16 mouse cellular contexts compared by ENCODE assay signal in the genomic region with DNA sequence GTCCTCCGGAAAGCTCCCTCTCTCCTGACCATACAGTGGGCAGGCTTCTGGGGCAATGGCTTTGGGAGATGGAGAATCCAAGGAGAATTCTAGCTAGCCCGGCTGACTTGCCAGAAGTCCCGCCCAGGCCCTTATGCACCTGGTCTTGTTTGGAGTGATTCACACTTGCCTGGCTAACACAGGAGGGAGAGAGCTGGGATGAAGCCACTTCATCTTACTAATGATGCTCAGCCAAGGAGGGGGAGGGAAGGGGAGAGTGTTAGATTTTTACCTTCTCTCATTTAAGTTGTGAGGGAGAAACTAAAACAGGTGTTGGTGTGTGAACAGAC. TPM values are rescaled to one million over a fixed set of nuclear protein-coding genes. Genes with fewer than 3 reads are reported as not detected.
A peak's percentile ranks its signal among the peaks of the same experiment; 100 is the strongest.
DNase-seq lines count a peak whose midpoint lies in the region; ATAC-seq and TF ChIP-seq lines count a peak whose summit lies in the region.
"Had no signal": no experiment of that assay in that cellular context is flagged by ENCODE, and none has a peak within 500 bp of the region (broad histone marks: within the 10 kb centered on the region; RNA-seq: fewer than 3 reads in every experiment).

No protein-coding gene starts in this region.

- 0 out of 2 replicates have a peak, but pooled peaks cover 5% of the 10 kb centered on the region for H3K4me1 ChIP-seq in hindbrain, postnatal 0 days (ENCODE audit: insufficient read depth, low read length)
- H3K4me1 ChIP-seq in hindbrain, embryonic 11.5 days (replicated peaks; ENCODE audit: control insufficient read depth, insufficient read depth, low read length): peaks cover 2% of the 10 kb centered on the region; the same call in 1 of the 2 replicates
- no peaks in the 10 kb centered on the region for H3K4me1 ChIP-seq in ES-Bruce4 (ENCODE audit: control insufficient read depth, insufficient read depth, low read length)
- peaks cover 13% of the 10 kb centered on the region for H3K4me1 ChIP-seq in limb, embryonic 12.5 days (replicated peaks)

- intact Hi-C loops in left cerebral cortex, postnatal 14 days (cut with DNase I): loop anchor here (10.0 kb wide), 1 partner anchor 171 kb away; a partner anchor contains a TSS

- WGBS in hindbrain, postnatal 0 days: 92% methylated on average over 3 of the region's 3 CpGs
- 92% methylated on average over 3 of the region's 3 CpGs for WGBS in hindbrain, embryonic 11.5 days
- 85% methylated on average over 3 of the region's 3 CpGs for WGBS in limb, embryonic 12.5 days

- DNase-seq in cerebellum, adult 11-12 months: peak; percentile 54
- DNase-seq in cerebellum, postnatal 10 days: no peak
- DNase-seq in hindbrain, postnatal 0 days (ENCODE audit: low spot score): no peak
- DNase-seq in hindbrain, embryonic 11.5 days (ENCODE audit: low spot score): no peak
- DNase-seq in left cerebral cortex, postnatal 14 days (ENCODE audit: low spot score in 2 of 2): no peak
- DNase-seq in lung, postnatal 14 days: no peak
- DNase-seq: gastrocnemius, postnatal 25 days; lung, postnatal 4 days had no signal

- H3K4me3 ChIP-seq in hindbrain, postnatal 0 days (ENCODE audit: low read length): no peak overlapping the region
- no peak overlapping the region for H3K4me3 ChIP-seq in hindbrain, embryonic 11.5 days (ENCODE audit: low read depth, low read length)
- no peak overlapping the region for H3K4me3 ChIP-seq in ES-Bruce4 (ENCODE audit: low read depth, low read length)
- H3K4me3 ChIP-seq in limb, embryonic 12.5 days (replicated peaks): no peak overlapping the region
- H3K4me3 ChIP-seq: heart, adult 2 months; intestine, embryonic 15.5 days; layer of hippocampus, adult 2 months had no signal

- H3K9me3 ChIP-seq in hindbrain, postnatal 0 days (ENCODE audit: low read length): no peaks in the 10 kb centered on the region
- H3K9me3 ChIP-seq in hindbrain, embryonic 11.5 days (ENCODE audit: control insufficient read depth, low read length): no peaks in the 10 kb centered on the region
- no peaks in the 10 kb centered on the region for H3K9me3 ChIP-seq in ES-Bruce4 (replicated peaks; ENCODE audit: control insufficient read depth, insufficient read depth, low read length, poor library complexity, severe bottlenecking)
- no peaks in the 10 kb centered on the region for H3K9me3 ChIP-seq in limb, embryonic 12.5 days
- H3K9me3 ChIP-seq: embryonic facial prominence, embryonic 15.5 days; intestine, embryonic 15.5 days had no signal

- no peak for TF ChIP-seq CTCF in hindbrain, postnatal 0 days (IDR thresholded peaks at IDR 0.05; ENCODE audit: low read depth)
- TF ChIP-seq CTCF in ES-Bruce4 (IDR thresholded peaks at IDR 0.05; ENCODE audit: low read depth, low read length): no peak

- H3K27ac ChIP-seq in hindbrain, postnatal 0 days: no peak overlapping the region
- no peak overlapping the region for H3K27ac ChIP-seq in hindbrain, embryonic 11.5 days (ENCODE audit: low read depth, low read length)
- H3K27ac ChIP-seq in ES-Bruce4 (ENCODE audit: insufficient read depth, low read length): no peak overlapping the region
- no peak overlapping the region for H3K27ac ChIP-seq in limb, embryonic 12.5 days
- H3K27ac ChIP-seq: embryonic facial prominence, embryonic 15.5 days; heart, adult 2 months; hindbrain, embryonic 14.5 days; intestine, embryonic 15.5 days; layer of hippocampus, adult 2 months had no signal

- no peak overlapping the region for H3K4me2 ChIP-seq in hindbrain, postnatal 0 days (ENCODE audit: low read depth, low read length)
- H3K4me2 ChIP-seq in hindbrain, embryonic 11.5 days (replicated peaks; ENCODE audit: low read depth, low read length): no peak overlapping the region
- H3K4me2 ChIP-seq in limb, embryonic 12.5 days: peak overlapping the region; percentile 83; the same call in 1 of the 2 replicates

- no peaks in the 10 kb centered on the region for H3K27me3 ChIP-seq in hindbrain, postnatal 0 days (ENCODE audit: insufficient read depth, low read length)
- no peaks in the 10 kb centered on the region for H3K27me3 ChIP-seq in hindbrain, embryonic 11.5 days (ENCODE audit: control insufficient read depth, insufficient read depth, low read length)
- H3K27me3 ChIP-seq in ES-Bruce4 (ENCODE audit: control insufficient read depth, insufficient read depth, low read length, poor library complexity, severe bottlenecking): no peaks in the 10 kb centered on the region
- H3K27me3 ChIP-seq in limb, embryonic 12.5 days: no peaks in the 10 kb centered on the region
- H3K27me3 ChIP-seq: embryonic facial prominence, embryonic 15.5 days; intestine, embryonic 15.5 days had no signal

- TF ChIP-seq EP300 in ES-Bruce4 (IDR thresholded peaks at IDR 0.05; ENCODE audit: insufficient read depth, low read depth, low read length): no peak

- H3K36me3 ChIP-seq in hindbrain, postnatal 0 days (ENCODE audit: insufficient read depth, low read length): peaks cover 31% of the 10 kb centered on the region
- H3K36me3 ChIP-seq in hindbrain, embryonic 11.5 days (ENCODE audit: control insufficient read depth, insufficient read depth, low read length): peaks cover 11% of the 10 kb centered on the region
- peaks cover 40% of the 10 kb centered on the region for H3K36me3 ChIP-seq in ES-Bruce4 (ENCODE audit: control insufficient read depth, insufficient read depth, low read length, poor library complexity, severe bottlenecking)
- H3K36me3 ChIP-seq in limb, embryonic 12.5 days: peaks cover 45% of the 10 kb centered on the region

- ATAC-seq in hindbrain, postnatal 0 days: no peak
- ATAC-seq in hindbrain, embryonic 11.5 days (ENCODE audit: low FRiP score): no peak
- ATAC-seq in limb, embryonic 12.5 days (ENCODE audit: insufficient number of reproducible peaks, insufficient read depth, low FRiP score, low TSS enrichment, low read depth): no peak
- ATAC-seq: intestine, embryonic 15.5 days; midbrain, embryonic 16.5 days had no signal

- H3K9ac ChIP-seq in hindbrain, postnatal 0 days (replicated peaks; ENCODE audit: low read length): 0 out of 2 replicates have a peak overlapping the region, but pooled peaks have one; percentile 9
- H3K9ac ChIP-seq in hindbrain, embryonic 11.5 days (ENCODE audit: low read depth, low read length): no peak overlapping the region
- H3K9ac ChIP-seq in ES-Bruce4 (ENCODE audit: low read depth, poor library complexity, severe bottlenecking): peak overlapping the region; percentile 100
- no peak overlapping the region for H3K9ac ChIP-seq in limb, embryonic 12.5 days (replicated peaks)
- H3K9ac ChIP-seq: embryonic facial prominence, embryonic 15.5 days; intestine, embryonic 15.5 days had no signal

- TF ChIP-seq POLR2A in ES-Bruce4 (IDR thresholded peaks at IDR 0.05; ENCODE audit: insufficient read depth, low read length): no peak

RNA-seq across cellular contexts. Expression of a gene that starts 2.0 kb away (rescaled TPM):
- total RNA-seq in hindbrain, postnatal 0 days (2014; rRNA removed): 19.3 and 19.4 TPM in 2 replicates
- polyA plus RNA-seq in hindbrain, postnatal 0 days (2015; fragmentation: Nextera tagmentation; extraction: Ambion mirVana): 12.5 and 13.8 TPM in 2 replicates
- 14.1 and 15.0 TPM in 2 replicates for polyA plus RNA-seq in hindbrain, embryonic 11.5 days (2014; fragmentation: Nextera tagmentation; extraction: Ambion mirVana)
- polyA plus RNA-seq in ES-Bruce4 (2011; ENCODE audit: insufficient read depth, insufficient read length, low read depth, missing spikeins): 22.4 and 24.6 TPM in 2 replicates
- 18.1 and 21.4 TPM in 2 replicates for polyA plus RNA-seq in limb, embryonic 12.5 days (2016; fragmentation: Nextera tagmentation; extraction: Ambion mirVana)
- total RNA-seq in left cerebral cortex, postnatal 14 days (2021): 10 to 100 TPM; 11.4 to 12.0 TPM

RNA-seq across cellular contexts. Expression of a gene that starts 3.6 kb away (rescaled TPM):
- 412 and 501 TPM in 2 replicates for total RNA-seq in hindbrain, postnatal 0 days (2014; rRNA removed)
- polyA plus RNA-seq in hindbrain, postnatal 0 days (2015; fragmentation: Nextera tagmentation; extraction: Ambion mirVana): 2,609 and 2,618 TPM in 2 replicates
- 2,785 and 2,836 TPM in 2 replicates for polyA plus RNA-seq in hindbrain, embryonic 11.5 days (2014; fragmentation: Nextera tagmentation; extraction: Ambion mirVana)
- 3,771 and 3,978 TPM in 2 replicates for polyA plus RNA-seq in ES-Bruce4 (2011; ENCODE audit: insufficient read depth, insufficient read length, low read depth, missing spikeins)
- polyA plus RNA-seq in limb, embryonic 12.5 days (2016; fragmentation: Nextera tagmentation; extraction: Ambion mirVana): 3,599 and 3,605 TPM in 2 replicates
- 1,000 to 10,000 TPM; 1,939 to 2,055 TPM for total RNA-seq in left cerebral cortex, postnatal 14 days (2021)

RNA-seq across cellular contexts. Expression of a gene that starts 19.9 kb away (rescaled TPM):
- total RNA-seq in hindbrain, postnatal 0 days (2014; rRNA removed): 22.9 and 29.0 TPM in 2 replicates
- polyA plus RNA-seq in hindbrain, postnatal 0 days (2015; fragmentation: Nextera tagmentation; extraction: Ambion mirVana): 13.3 TPM in 2 replicates
- 12.6 and 15.7 TPM in 2 replicates for polyA plus RNA-seq in hindbrain, embryonic 11.5 days (2014; fragmentation: Nextera tagmentation; extraction: Ambion mirVana)
- 20.1 and 20.5 TPM in 2 replicates for polyA plus RNA-seq in ES-Bruce4 (2011; ENCODE audit: insufficient read depth, insufficient read length, low read depth, missing spikeins)
- 18.5 and 19.9 TPM in 2 replicates for polyA plus RNA-seq in limb, embryonic 12.5 days (2016; fragmentation: Nextera tagmentation; extraction: Ambion mirVana)
- 1 to 10 TPM; 8.1 to 9.3 TPM for total RNA-seq in left cerebral cortex, postnatal 14 days (2021)

RNA-seq across cellular contexts. Expression of a gene that starts 20.3 kb away (rescaled TPM):
- 48.0 and 61.2 TPM in 2 replicates for total RNA-seq in hindbrain, postnatal 0 days (2014; rRNA removed)
- 114 and 117 TPM in 2 replicates for polyA plus RNA-seq in hindbrain, postnatal 0 days (2015; fragmentation: Nextera tagmentation; extraction: Ambion mirVana)
- polyA plus RNA-seq in hindbrain, embryonic 11.5 days (2014; fragmentation: Nextera tagmentation; extraction: Ambion mirVana): 220 and 243 TPM in 2 replicates
- polyA plus RNA-seq in ES-Bruce4 (2011; ENCODE audit: insufficient read depth, insufficient read length, low read depth, missing spikeins): 366 and 396 TPM in 2 replicates
- 199 and 206 TPM in 2 replicates for polyA plus RNA-seq in limb, embryonic 12.5 days (2016; fragmentation: Nextera tagmentation; extraction: Ambion mirVana)
- 10 to 100 TPM; 67.1 to 68.6 TPM for total RNA-seq in left cerebral cortex, postnatal 14 days (2021)

RNA-seq across cellular contexts. Expression of a gene that starts 43.9 kb away (rescaled TPM):
- total RNA-seq in hindbrain, postnatal 0 days (2014; rRNA removed): 1.3 and 1.7 TPM in 2 replicates
- 0.64 and 0.65 TPM in 2 replicates for polyA plus RNA-seq in hindbrain, postnatal 0 days (2015; fragmentation: Nextera tagmentation; extraction: Ambion mirVana)
- polyA plus RNA-seq in hindbrain, embryonic 11.5 days (2014; fragmentation: Nextera tagmentation; extraction: Ambion mirVana): 4.6 and 7.0 TPM in 2 replicates
- polyA plus RNA-seq in ES-Bruce4 (2011; ENCODE audit: insufficient read depth, insufficient read length, low read depth, missing spikeins): 39.4 and 41.7 TPM in 2 replicates
- 15.4 and 16.6 TPM in 2 replicates for polyA plus RNA-seq in limb, embryonic 12.5 days (2016; fragmentation: Nextera tagmentation; extraction: Ambion mirVana)
- total RNA-seq in left cerebral cortex, postnatal 14 days (2021): 1 to 10 TPM; 3.3 to 4.9 TPM

Comparison
In these comparisons a context has a peak if more than half of its experiments do, and no peak if none do; other contexts are left out.
1. H3K9ac ChIP-seq: peak in hindbrain, postnatal 0 days (single experiment) and ES-Bruce4 (single experiment); none in hindbrain, embryonic 11.5 days (single experiment) and limb, embryonic 12.5 days (single experiment).